Mouse (Mus musculus) lung, postnatal 10 days (tissue): ENCODE measurements around the gene Pcbp3.

Experiments
- DNase-seq: peaks from one replicate; pipeline ENCODE4 v3.0.0; 2021

Pcbp3 gene

DNA sequence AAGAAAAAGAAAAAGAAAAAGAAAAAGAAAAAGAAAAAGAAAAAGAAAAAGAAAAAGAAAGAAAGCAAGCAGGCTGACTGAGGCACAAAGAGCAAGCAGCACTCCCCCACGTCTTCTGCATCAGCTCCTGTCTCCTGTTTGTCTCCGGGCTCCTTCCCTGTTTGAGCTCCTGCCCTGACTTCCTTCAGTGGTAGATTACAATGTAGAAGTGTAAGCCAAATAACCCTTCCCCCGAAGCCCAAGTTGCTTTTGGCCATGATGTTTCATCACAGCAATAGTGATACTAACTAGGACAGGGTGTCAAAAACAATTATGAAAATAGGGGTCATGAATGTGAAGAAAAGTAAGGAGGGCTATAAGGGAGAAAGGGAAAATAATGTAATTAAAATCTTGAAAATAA is 43.6 kb downstream of the Pcbp3 start:
- DNase-seq: no peak

DNA sequence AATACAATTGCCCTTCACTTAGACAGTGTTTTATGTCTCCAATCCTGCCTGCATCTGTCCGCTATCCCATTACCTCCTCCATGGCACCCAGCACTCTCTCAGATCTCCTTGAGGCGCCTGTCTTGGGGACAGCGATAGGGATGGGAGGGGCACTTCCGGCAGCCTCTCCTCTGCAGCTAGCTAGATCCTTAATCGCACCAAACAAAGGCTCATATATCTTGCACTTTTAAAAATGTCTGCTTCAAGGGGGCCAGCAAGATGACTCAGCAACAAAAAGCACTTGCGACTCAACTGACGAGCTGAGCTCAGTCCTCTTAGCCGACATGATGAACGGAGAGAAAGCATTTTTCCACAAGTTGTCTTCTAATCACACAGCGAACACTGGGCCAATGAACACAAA is 55.3 kb downstream of the Pcbp3 start:
- DNase-seq: peak; percentile 49

DNA sequence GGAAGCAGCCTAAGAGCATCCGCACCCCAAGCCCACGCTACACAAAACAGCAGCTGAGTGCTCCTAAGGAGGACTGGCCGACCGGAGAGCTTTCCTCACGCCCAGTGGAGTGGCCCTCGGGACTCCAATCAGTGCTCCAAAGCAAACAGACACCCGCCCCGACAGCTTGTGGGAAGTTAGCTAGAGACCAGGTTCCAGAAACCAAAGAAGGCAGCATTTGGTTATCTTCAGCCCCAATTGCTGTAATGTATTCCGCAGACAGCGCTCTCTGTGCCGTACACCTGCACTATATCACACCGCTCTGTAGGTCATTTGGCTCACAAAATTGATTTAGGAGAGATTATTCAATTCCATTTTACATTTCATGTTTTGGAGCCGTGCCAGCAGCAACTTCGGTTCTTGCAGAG is 55.7 kb downstream of the Pcbp3 start:
- peak; percentile 62 for DNase-seq

DNA sequence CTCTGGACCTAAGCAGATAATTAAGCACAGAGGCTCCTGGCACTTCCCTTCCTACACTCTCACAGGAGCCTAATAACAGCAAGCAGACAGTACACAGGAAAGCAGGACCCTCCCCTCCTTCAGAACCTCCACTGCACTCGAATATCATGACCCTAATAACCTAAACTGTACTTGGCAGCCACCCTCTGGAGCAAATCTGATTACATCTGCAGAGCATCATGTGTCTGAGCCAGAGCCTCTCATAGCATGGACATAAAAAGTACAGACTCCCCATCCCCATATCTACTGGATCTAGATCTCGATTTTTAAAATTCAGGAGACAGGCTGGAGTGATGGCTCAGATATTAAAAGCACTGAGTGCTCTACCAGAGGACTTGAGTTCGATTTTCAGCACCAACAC is 58.0 kb downstream of the Pcbp3 start:
- no peak for DNase-seq

DNA sequence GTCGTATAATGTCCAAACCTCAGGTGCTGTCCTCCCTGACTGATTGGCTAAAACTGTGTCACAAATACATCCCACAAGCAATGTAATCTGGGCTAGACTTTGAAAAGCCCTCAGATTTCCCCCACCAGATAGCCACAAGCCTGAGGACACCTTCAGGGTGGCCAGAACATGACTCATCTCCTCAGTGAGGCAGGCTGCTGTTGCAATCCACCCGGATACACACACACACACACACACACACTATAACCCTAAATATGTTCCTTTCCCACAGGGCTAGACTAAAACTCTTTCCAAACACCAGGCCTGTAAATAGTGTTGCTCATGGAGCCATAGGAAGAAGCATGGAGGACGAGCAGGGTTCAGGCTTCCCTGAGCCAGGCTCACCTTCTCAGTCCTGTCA is 58.6 kb downstream of the Pcbp3 start:
- DNase-seq: peak; percentile 38

DNA sequence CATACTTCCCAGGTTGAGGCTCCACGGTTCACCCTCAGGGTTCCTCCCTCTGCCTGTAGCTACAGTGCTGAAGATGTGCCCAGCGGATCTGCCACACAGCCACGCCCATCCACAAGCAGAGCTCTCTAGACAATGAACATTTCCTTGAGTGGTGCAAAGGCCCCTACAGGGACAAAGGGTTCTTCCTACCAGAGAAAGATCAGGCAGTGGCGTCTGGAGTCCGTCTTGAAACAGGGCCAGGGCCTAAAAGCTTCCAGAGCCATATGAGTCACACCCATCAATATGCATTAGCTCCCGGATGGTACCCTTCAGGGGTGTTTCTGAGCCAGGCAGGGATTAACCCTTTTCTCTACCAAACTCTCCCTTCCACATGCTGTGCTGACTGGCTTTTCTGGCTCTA is 59.1 kb downstream of the Pcbp3 start:
- peak; percentile 77 for DNase-seq

DNA sequence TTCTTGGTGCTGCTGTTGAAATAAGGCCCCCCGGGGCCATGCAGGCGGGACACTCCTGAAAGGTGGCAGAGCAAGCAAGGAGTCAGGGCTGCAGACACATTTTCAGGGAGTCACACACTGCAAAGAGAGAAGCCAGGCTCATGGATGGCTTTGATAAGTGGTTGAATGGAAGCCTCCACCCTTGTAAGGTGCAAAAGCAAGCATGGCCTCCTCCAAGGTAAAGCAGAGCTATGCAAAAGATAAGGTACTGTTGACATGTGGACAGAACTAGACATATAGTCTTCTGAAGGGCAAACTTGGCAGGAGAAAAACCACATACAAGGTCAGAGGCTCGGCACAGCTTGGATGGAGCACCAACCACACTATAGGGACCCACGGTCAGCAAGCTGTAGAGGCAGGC is 63.3 kb downstream of the Pcbp3 start:
- no peak for DNase-seq

DNA sequence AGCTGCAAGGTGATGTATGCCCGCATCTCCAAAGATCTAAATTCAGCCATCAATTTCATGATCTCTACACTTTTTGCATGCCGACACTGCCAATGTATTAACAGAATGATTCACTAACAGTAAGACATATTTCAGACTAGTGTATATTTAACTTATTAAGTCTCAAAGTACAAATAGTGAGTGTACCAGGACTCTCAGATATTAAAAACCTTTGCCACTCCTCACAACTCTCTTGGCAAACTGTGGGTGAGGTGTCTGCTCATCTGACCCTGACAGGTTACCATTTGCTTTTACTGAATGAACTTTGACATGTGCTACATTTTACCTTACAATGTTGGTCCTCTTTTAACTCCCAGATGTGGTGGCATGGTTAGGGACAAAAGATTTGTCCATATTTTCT is 70.2 kb downstream of the Pcbp3 start:
- DNase-seq: no peak

DNA sequence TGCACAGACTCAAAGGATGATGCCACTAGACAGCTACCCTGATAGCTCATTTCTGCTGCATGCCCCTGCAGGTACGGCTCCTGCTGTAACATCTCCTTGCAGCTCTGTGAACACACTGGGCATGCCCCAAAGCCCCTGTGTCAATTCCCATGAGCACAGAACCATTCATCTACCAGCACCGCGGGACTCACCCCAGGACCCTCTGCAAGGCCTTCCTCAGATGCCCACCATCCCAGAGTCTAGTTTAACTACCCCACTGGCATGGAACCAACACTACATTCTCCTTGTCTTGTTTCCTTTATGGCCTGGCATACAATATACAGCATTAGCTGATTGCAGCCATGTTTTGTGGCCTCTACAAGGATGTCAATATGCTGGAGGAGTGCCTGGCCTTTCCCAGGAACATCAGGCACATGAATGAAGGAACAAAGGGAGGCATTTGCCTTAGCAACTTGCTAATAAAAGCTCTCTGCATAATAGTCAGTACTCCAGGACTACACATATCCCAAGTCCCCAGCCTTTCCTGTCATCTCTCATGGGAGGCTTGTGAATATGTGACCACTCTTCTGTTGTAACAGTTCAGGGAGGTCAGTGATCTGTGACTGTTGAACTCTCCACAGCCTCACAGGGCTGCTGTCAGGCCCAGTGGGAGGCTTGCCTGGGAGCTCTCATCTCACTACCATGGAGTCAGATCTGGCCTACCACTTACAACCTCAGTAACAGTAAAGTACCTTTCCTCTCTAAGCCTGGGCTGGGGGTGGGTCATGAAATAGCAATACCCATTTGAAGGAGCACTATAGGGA is 78.0 kb downstream of the Pcbp3 start:
- DNase-seq: no peak

DNA sequence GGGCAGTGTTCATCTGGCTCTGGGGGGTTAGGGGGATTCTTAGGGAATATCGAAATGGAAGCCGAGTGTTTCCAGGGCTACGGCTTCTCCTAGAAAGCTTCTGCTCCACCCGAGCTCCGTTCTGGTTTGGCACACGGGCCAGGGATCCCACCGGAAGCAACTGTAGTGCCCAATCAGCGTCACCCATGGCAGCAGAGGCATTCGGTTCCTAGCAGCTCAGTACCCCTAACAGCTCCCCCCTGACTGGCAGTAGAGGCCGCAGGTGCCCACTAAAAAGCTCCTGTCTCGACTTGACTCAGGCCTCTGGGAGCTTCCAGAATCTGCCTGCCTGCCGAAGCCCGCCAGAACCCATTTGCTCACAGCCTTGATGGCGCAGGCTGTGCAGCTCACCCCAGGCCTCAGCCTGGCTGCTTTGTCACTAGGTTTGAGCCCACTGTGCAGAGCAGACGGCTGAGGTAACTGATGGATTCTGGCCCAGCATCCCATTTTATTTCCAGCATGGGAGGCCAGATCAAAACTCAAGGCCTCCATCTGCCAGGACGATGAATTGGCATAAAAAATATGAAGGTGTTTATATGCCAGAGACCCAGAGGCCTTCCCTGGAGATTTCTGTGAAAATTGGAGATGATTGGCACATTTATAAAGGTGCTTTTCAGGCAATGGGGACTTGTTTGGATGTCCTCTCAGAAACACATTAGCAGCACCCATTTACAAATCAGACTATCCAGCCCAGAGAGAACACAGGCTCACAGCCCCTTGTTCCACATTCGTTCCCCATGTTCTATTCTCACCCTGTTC is 78.8 kb downstream of the Pcbp3 start:
- DNase-seq: no peak

DNA sequence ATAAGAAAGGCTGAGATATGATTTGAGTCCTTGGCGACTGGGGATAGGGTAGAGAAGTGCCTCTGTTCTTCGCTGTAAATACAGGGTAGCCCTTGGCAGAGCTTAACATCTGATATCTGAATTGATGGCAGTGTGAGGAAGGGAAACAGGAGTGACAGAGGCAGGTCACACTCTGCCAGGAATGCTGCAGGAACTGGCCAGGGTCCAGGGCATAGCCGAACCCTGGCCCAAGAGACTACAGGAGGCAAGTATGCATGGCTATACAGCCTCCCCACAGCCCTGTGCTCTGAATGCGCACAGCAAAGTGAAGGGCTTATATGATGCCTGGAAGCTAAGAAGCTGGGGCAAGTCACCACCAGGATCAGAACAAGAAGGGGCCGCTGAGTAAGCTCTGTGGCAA is 79.8 kb downstream of the Pcbp3 start:
- no peak for DNase-seq

DNA sequence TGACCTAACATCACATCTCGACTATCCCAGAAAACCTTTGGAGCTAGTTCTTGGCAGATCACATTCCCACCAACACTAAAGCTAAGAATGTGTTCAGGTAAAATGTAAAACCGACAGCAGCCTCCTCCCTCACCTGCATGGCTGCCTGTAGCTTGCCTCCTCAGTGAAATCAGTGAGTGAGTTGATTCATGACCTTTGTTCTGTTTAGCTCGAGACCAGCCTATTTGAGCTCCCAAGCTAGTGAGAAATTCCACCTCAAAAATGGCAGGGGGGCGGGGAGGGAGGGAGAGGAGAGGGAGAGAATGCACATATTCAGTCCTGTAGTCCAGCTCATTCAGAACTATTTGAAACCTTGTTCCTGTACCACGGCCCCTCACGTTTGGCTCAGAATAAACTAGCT is 86.4 kb downstream of the Pcbp3 start:
- DNase-seq: no peak

DNA sequence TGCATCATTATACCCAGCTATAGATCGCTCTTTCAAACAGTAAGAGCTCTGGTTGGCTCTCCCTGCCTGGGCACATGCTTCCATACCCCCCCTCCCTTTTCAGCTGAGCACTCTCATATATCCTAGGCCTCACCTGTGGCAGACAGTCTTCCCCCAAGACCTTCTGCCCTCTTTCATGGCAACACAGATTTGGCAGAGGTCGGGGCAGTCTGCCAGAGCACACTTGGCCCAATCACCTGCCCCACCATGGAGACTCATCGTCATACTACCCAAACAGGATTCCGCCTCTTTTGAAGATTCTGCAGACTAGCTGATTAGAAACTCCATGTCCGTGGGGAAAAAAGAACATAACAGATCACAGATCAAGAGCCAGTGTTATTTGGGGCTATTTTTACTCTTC is 86.8 kb downstream of the Pcbp3 start:
- no peak for DNase-seq

DNA sequence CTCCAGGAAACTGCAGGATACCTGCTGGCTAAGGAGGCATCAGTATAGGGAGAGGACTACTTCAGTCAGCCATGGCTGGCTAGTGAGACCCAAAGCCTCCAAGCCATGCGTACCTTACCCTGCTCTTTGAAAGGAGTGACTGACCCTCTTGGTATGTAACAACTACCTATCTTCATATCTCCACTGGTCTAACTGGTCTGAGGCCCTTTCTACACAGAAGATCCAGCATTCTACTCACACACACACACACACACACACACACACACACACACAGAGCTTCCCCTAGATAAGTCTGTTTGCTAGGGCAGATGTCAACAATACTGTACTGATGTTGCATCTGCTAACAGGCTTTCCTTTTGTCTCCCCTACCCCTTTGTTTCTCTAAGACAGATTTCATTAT is 87.3 kb downstream of the Pcbp3 start:
- DNase-seq: no peak

DNA sequence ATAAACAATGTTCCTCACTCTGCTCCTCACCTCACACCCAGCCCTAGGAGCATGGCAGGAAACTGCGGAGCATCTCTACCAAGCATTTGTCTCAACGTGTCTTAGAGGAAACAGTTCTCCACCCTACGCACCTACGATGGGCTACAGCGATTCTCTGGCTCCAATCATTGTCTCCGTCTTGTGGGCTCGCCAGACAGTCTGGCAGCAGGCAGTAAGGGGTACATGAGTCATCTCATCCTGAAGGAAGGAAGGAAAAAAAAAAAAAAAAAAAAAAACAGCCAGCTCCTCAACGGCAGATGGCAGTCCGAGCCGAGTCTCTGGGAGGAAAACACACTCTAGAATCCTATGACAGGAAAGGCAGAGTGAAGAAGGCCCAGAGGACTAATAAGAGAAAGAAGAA is 87.7 kb downstream of the Pcbp3 start:
- peak; percentile 35 for DNase-seq

DNA sequence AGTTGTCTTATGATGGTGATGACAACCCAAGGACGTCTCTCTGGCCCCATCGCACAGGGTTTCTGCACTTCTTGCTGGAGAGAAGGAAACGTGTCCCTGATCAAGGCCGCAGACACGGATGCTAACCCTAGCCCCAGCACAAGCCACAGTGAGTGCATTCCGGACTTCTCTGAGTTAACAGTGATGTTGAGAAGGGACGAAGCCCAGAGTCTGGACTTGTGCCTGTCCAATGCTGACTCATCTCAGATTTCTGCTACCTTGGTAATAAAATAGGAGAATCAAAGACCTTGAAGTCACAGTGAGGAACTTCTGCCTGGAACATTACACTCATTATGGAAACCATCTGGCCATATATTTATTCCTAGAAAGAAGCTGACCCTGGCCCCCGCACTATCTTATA is 89.0 kb downstream of the Pcbp3 start:
- DNase-seq: no peak

DNA sequence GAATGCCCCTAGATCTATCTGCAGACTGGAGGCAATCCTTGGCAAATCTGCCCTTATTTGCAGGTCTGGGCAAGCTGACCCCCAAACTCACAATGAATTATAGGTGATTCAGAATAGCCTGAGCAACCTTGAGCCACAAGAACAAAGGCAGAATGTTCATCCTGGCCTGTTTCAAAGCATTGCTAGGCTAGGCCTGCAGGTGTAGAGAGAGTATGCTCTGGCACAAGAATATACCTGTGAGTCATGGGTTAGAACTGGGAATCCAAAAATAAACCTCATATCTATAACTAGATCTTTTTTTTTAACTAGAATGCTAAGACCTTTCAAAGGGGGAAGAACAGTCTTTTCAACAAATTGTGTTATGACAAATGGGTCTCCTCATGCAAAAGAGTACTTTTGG is 95.8 kb downstream of the Pcbp3 start:
- DNase-seq: no peak

DNA sequence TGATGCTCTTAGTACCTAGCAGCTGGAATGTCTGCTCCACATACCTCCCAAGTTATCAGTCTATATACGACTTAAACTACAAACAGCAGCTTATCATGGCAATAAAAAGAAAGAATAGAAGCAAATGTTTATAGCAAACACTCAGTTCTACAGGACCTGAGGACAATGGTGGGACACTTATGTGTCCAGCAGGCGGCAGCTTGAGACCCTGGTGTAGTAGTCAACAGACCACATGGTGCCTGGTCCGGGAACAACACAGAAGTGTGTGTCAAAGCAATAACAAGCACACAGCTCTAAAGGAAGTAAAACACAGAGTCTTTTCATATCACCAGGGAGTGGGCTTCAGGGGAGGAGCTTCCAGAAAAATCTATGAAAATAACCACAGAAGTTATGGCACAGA is 100.7 kb downstream of the Pcbp3 start:
- DNase-seq: no peak

DNA sequence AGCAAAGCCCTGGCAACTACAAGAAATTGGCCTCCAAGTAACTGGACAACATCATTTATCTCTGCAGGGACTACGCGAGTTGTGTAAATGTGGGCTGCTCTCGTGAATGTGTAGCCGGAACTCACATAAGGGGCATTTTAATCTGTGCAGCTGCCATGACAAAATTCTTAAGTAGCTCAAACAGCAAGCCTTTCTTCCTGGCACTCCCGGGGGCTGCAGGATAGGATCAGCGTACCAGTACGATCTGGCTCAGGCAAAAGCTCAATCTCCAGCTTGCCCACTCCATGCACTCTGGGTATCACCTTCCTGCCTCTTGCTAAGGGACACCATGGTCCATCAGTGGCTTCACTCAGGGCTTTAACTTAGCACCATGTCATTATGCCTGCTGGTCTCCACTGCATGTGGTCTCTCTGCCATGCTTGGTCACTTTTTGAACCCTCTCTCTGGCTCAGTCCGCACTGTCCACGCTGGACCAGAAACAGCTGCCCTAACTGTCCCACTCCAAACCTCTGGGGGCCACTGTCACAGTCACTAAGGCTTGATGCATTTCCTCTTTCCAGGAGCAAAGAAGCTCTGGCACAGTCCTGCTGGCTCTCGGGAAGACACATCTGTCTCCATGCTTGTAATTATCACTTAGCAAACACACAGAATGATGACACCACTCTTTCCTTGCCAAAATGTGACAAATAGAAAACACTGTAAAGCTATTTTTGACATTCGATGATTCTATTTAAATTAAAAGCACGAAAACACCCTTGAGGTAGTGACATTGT is 102.1 kb downstream of the Pcbp3 start:
- DNase-seq: peak; percentile 38

DNA sequence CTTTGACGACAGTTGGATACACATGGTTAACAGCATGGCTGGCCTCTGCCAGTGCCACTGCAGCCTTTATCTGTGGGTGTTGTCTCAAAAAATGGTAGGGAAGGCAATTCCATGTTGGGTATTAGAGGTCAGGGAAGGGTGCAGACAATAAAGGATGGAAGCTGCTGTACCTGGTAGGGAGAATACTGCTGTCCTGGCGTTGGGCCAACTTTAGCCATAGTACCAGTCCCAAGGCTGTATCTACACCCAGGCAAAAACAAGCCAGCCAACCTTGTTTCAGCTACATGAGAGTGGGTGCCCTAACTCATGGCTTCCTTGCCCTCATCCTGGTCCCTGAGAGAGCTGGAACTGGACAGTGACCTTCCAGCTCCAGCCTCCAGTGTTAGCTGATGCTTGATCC is 103.8 kb downstream of the Pcbp3 start:
- no peak for DNase-seq

DNA sequence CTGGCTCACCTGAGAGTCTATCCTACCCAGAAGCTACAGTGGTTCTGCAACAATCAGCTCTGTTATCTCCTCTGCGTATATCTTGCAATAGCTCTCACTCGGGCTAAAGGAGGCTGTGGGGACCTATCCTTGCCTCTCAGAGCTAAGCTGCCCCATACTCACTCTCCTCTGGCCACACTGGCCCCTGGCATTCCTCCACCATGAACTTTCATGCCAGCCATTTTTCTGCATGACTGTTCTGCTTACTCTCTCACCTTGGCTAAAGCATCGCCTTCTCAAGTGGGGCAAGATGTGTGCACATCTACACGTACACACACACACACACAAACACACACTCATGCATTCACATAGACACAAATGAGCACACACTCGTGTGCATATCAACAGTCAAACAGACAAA is 115.2 kb downstream of the Pcbp3 start:
- DNase-seq: no peak

DNA sequence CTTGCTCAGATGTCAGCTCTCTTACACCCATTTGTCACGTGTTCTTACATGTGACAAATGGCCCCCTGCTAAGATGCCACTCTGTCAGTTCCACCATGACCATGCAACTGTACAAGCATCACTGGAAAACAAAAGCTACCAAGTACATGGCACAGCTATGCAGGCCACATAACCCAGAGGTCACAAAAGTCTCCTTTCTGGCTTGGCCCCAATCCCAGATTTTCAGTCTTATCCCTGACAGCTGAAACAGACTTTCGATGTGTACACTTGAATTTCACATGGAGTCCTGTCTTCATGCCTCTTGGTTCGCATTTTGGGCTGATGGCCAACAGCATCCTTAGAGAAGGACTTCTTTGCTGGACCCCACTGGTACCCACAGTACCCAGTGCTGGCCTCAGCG is 116.8 kb downstream of the Pcbp3 start:
- DNase-seq: no peak

DNA sequence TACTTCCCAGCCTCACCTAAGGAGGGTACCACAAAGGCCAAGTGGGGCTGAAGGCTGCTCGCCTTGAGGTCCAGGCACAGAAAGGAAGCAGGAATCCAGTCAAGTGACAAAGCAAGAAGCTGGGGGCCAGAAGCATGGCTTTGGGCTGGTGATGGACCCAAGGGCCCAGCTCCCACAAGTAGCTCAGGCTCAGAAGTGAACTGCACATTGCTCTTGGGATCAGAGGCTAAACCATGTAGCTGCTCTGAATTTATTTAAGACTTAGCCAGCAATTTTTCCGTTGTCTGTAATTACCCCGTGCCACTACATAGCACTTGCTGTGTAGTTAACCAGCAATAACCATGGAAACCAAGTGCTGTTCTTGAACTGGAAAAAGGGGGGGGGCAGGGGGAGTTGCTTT is 117.3 kb downstream of the Pcbp3 start:
- DNase-seq: no peak

DNA sequence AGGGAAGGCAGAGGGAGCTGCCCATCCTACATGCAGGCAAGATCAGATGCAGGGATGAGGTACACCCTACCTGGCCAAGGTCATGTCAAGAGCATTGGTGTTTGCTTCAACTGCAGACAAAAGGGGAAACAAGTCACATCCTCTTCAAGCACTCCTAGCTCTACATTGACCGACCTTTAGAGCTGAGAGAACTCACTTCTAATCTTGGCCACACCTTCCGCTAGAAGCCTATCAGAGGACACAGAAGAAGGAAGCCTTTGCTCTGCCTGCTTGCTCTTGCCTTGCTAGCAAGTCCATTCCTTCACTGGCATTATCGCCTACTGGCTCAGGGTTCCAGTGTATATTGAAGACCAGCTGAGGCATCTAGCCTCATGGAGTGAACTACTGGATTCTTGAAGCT is 119.6 kb downstream of the Pcbp3 start:
- no peak for DNase-seq
